ENCODE assay signal across 12 mouse cellular contexts in genomic region chr15:82351480-82351879, GRCm38 (mm10). TPM values are rescaled to one million over a fixed set of nuclear protein-coding genes. Genes with fewer than 3 reads are reported as not detected.
A peak's percentile ranks its signal among the peaks of the same experiment; 100 is the strongest.
DNase-seq lines count a peak whose midpoint lies in the region; ATAC-seq and TF ChIP-seq lines count a peak whose summit lies in the region.
"Had no signal": no experiment of that assay in that cellular context is flagged by ENCODE, and none has a peak within 500 bp of the region (broad histone marks: within the 10 kb centered on the region; RNA-seq: fewer than 3 reads in every experiment).

No protein-coding gene starts in this region.

- TF ChIP-seq EP300 in heart, postnatal 0 days (IDR thresholded peaks at IDR 0.05; ENCODE audit: low read depth): no peak

- no peak for DNase-seq in heart, postnatal 0 days (ENCODE audit: low spot score)
- DNase-seq in heart, postnatal 36 days: no peak
- DNase-seq in MEL-GATA-1-ER (ENCODE audit: extremely low read depth, low read depth): peak; percentile 60
- DNase-seq in left cerebral cortex, adult 2 months (ENCODE audit: extremely low spot score in 1 of 2, low spot score in 2 of 2): no peak
- DNase-seq in spleen, postnatal 14 days (ENCODE audit: low spot score in 2 of 2): no peak
- DNase-seq: cerebellum, adult 9-10 months; forebrain, postnatal 0 days; gastrocnemius, postnatal 36 days; right cerebral cortex, adult 18-20 months had no signal

- 0 out of 2 replicates have a peak overlapping the region, but pooled peaks have one; percentile 89 for H3K4me2 ChIP-seq in heart, postnatal 0 days (ENCODE audit: low read depth, low read length)
- H3K4me2 ChIP-seq in intestine, embryonic 15.5 days (replicated peaks): peak overlapping the region; percentile 75; the same call in 1 of the 2 replicates
- H3K4me2 ChIP-seq: hindbrain, embryonic 12.5 days had no signal

- no peak for ATAC-seq in heart, postnatal 0 days (ENCODE audit: insufficient read depth, low read depth)
- ATAC-seq in intestine, embryonic 15.5 days: peak; percentile 15; the same call in 1 of the 2 replicates
- peak; percentile 10; the same call in 1 of the 2 replicates for ATAC-seq in megakaryocyte progenitor cell, adult 5-6 weeks (replicated peaks; ENCODE audit: poor library complexity)
- ATAC-seq: forebrain, postnatal 0 days had no signal

- TF ChIP-seq CTCF in heart, postnatal 0 days (IDR thresholded peaks at IDR 0.05; ENCODE audit: low read depth): no peak
- no peak for TF ChIP-seq CTCF in left cerebral cortex, adult 2 months (IDR thresholded peaks at IDR 0.05)

- H3K9me3 ChIP-seq in heart, postnatal 0 days (replicated peaks; ENCODE audit: control insufficient read depth, low read length): no peaks in the 10 kb centered on the region
- no peaks in the 10 kb centered on the region for H3K9me3 ChIP-seq in intestine, embryonic 15.5 days
- H3K9me3 ChIP-seq: hindbrain, embryonic 12.5 days had no signal

- intact Hi-C loops in heart, postnatal 36 days (cut with DNase I): no loop called here
- intact Hi-C loops in left cerebral cortex, adult 2 months (cut with DNase I): no loop called here

- no peak overlapping the region for H3K4me3 ChIP-seq in heart, postnatal 0 days (ENCODE audit: low read depth, low read length)
- H3K4me3 ChIP-seq in intestine, embryonic 15.5 days (replicated peaks): no peak overlapping the region
- no peak overlapping the region for H3K4me3 ChIP-seq in left cerebral cortex, adult 2 months
- H3K4me3 ChIP-seq: hindbrain, embryonic 12.5 days had no signal

- no peaks in the 10 kb centered on the region for H3K27me3 ChIP-seq in heart, postnatal 0 days (ENCODE audit: control insufficient read depth, insufficient read depth, low read length)
- no peaks in the 10 kb centered on the region for H3K27me3 ChIP-seq in intestine, embryonic 15.5 days (replicated peaks)
- H3K27me3 ChIP-seq: hindbrain, embryonic 12.5 days had no signal

- peak overlapping the region; percentile 30; the same call in 1 of the 2 replicates for H3K27ac ChIP-seq in heart, postnatal 0 days (ENCODE audit: low read depth)
- 0 out of 2 replicates have a peak overlapping the region, but pooled peaks have one; percentile 25 for H3K27ac ChIP-seq in intestine, embryonic 15.5 days
- no peak overlapping the region for H3K27ac ChIP-seq in left cerebral cortex, adult 2 months
- H3K27ac ChIP-seq: hindbrain, embryonic 12.5 days had no signal

- 42% methylated on average over 3 of the region's 3 CpGs for WGBS in heart, postnatal 0 days
- 63% methylated on average over 3 of the region's 3 CpGs for WGBS in intestine, embryonic 15.5 days

- H3K36me3 ChIP-seq in heart, postnatal 0 days (replicated peaks; ENCODE audit: control insufficient read depth, insufficient read depth, low read length): peaks cover 35% of the 10 kb centered on the region
- peaks cover 31% of the 10 kb centered on the region for H3K36me3 ChIP-seq in intestine, embryonic 15.5 days

- peaks cover 22% of the 10 kb centered on the region for H3K4me1 ChIP-seq in heart, postnatal 0 days (ENCODE audit: control insufficient read depth, insufficient read depth)
- peaks cover 37% of the 10 kb centered on the region for H3K4me1 ChIP-seq in intestine, embryonic 15.5 days (replicated peaks)

- H3K9ac ChIP-seq in heart, postnatal 0 days (replicated peaks; ENCODE audit: low read depth, low read length): no peak overlapping the region
- no peak overlapping the region for H3K9ac ChIP-seq in intestine, embryonic 15.5 days
- H3K9ac ChIP-seq: forebrain, postnatal 0 days; hindbrain, embryonic 12.5 days had no signal

RNA-seq across cellular contexts. Expression of gene Ndufa6, which starts 2.6 kb away (rescaled TPM):
- total RNA-seq in heart, postnatal 0 days (2014; rRNA removed; ENCODE audit: low replicate concordance): 397 and 531 TPM in 2 replicates
- 1,167 and 1,291 TPM in 2 replicates for polyA plus RNA-seq in heart, postnatal 0 days (2015; fragmentation: Nextera tagmentation; extraction: Ambion mirVana)
- 100 to 1,000 TPM; 702 to 740 TPM for total RNA-seq in heart, postnatal 36 days (2021)
- 502 and 513 TPM in 2 replicates for polyA plus RNA-seq in intestine, embryonic 15.5 days (2015; fragmentation: Nextera tagmentation; extraction: Ambion mirVana)
- 244 and 269 TPM in 2 replicates for total RNA-seq in megakaryocyte progenitor cell, adult 5-6 weeks (2015)
- total RNA-seq in megakaryocyte progenitor cell, adult 5-6 weeks (2017): 136 and 168 TPM in 2 replicates
- 100 to 1,000 TPM; 206 to 211 TPM for total RNA-seq in left cerebral cortex, adult 2 months (2021)

RNA-seq across cellular contexts. Expression of gene Smdt1, which starts 12.7 kb away (rescaled TPM):
- 342 and 440 TPM in 2 replicates for total RNA-seq in heart, postnatal 0 days (2014; rRNA removed; ENCODE audit: low replicate concordance)
- polyA plus RNA-seq in heart, postnatal 0 days (2015; fragmentation: Nextera tagmentation; extraction: Ambion mirVana): 431 and 450 TPM in 2 replicates
- 100 to 1,000 TPM; 192 to 202 TPM for total RNA-seq in heart, postnatal 36 days (2021)
- 277 and 308 TPM in 2 replicates for polyA plus RNA-seq in intestine, embryonic 15.5 days (2015; fragmentation: Nextera tagmentation; extraction: Ambion mirVana)
- 155 and 168 TPM in 2 replicates for total RNA-seq in megakaryocyte progenitor cell, adult 5-6 weeks (2015)
- total RNA-seq in megakaryocyte progenitor cell, adult 5-6 weeks (2017): 94.0 and 121 TPM in 2 replicates
- 100 to 1,000 TPM; 137 to 141 TPM for total RNA-seq in left cerebral cortex, adult 2 months (2021)

RNA-seq across cellular contexts. Expression of gene Pheta2, which starts 12.7 kb away (rescaled TPM):
- 1.4 and 2.5 TPM in 2 replicates for total RNA-seq in heart, postnatal 0 days (2014; rRNA removed; ENCODE audit: low replicate concordance)
- polyA plus RNA-seq in heart, postnatal 0 days (2015; fragmentation: Nextera tagmentation; extraction: Ambion mirVana): 3.6 and 3.9 TPM in 2 replicates
- total RNA-seq in heart, postnatal 36 days (2021): 1 to 10 TPM in 1 of 2 experiments, under 1 TPM in 1; 0.76 to 1.6 TPM
- 13.1 and 13.4 TPM in 2 replicates for polyA plus RNA-seq in intestine, embryonic 15.5 days (2015; fragmentation: Nextera tagmentation; extraction: Ambion mirVana)
- 2.0 and 3.5 TPM in 2 replicates for total RNA-seq in megakaryocyte progenitor cell, adult 5-6 weeks (2015)
- 5.2 and 7.4 TPM in 2 replicates for total RNA-seq in megakaryocyte progenitor cell, adult 5-6 weeks (2017)
- under 1 TPM; 0.25 to 0.42 TPM for total RNA-seq in left cerebral cortex, adult 2 months (2021)

RNA-seq across cellular contexts. Expression of gene Naga, which starts 12.8 kb away (rescaled TPM):
- total RNA-seq in heart, postnatal 0 days (2014; rRNA removed; ENCODE audit: low replicate concordance): 45.2 and 74.0 TPM in 2 replicates
- polyA plus RNA-seq in heart, postnatal 0 days (2015; fragmentation: Nextera tagmentation; extraction: Ambion mirVana): 35.4 and 37.5 TPM in 2 replicates
- total RNA-seq in heart, postnatal 36 days (2021): 10 to 100 TPM; 28.3 to 34.2 TPM
- polyA plus RNA-seq in intestine, embryonic 15.5 days (2015; fragmentation: Nextera tagmentation; extraction: Ambion mirVana): 144 and 176 TPM in 2 replicates
- 39.9 and 43.8 TPM in 2 replicates for total RNA-seq in megakaryocyte progenitor cell, adult 5-6 weeks (2015)
- total RNA-seq in megakaryocyte progenitor cell, adult 5-6 weeks (2017): 37.1 and 37.3 TPM in 2 replicates
- 10 to 100 TPM; 33.5 to 35.2 TPM for total RNA-seq in left cerebral cortex, adult 2 months (2021)

RNA-seq across cellular contexts. Expression of gene Cyp2d22, which starts 28.6 kb away (rescaled TPM):
- 14.8 and 16.8 TPM in 2 replicates for total RNA-seq in heart, postnatal 0 days (2014; rRNA removed; ENCODE audit: low replicate concordance)
- polyA plus RNA-seq in heart, postnatal 0 days (2015; fragmentation: Nextera tagmentation; extraction: Ambion mirVana): 10.1 and 10.6 TPM in 2 replicates
- total RNA-seq in heart, postnatal 36 days (2021): 10 to 100 TPM; 25.6 to 25.8 TPM
- 9.0 and 11.2 TPM in 2 replicates for polyA plus RNA-seq in intestine, embryonic 15.5 days (2015; fragmentation: Nextera tagmentation; extraction: Ambion mirVana)
- total RNA-seq in megakaryocyte progenitor cell, adult 5-6 weeks (2015): 1.7 TPM in 1 of 2 replicates, not detected in the other
- 0.03 TPM in 1 of 2 replicates, not detected in the other for total RNA-seq in megakaryocyte progenitor cell, adult 5-6 weeks (2017)
- 10 to 100 TPM; 30.6 to 37.2 TPM for total RNA-seq in left cerebral cortex, adult 2 months (2021)
